Mouse (Mus musculus): ENCODE results near the gene Stpg4. TPM values are rescaled to one million over a fixed set of nuclear protein-coding genes. Genes with fewer than 3 reads are reported as not detected.
A peak's percentile ranks its signal among the peaks of the same experiment; 100 is the strongest.

Gene Stpg4
- not detected in 2 replicates for polyA plus RNA-seq (2015; fragmentation: Nextera tagmentation; extraction: Ambion mirVana)

DNA sequence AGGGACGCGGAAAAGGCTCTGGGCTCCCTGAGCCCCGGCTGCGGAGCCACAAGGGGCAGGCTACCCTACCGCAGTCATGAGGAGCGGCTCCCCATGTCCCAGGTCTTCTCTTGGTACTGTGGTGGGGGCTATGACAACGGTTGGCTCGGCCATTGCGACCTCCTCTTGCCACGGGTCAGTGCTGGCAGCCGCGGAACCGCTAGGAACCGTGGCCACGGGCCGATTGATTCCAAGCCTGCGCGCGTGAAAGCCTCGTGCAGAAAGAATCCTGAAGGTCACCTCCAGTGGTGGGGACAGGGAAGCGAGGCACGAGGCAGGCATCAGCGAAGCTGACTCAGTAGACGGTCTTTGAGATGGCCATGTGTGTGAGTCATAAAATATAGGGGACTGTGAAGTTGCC, at the start of gene Stpg4:
Stpg4 (minus strand) TSS at position 231 of the 400 bp plus-strand sequence.
- Histone ChIP-seq H3K27me3 (ENCODE audit: control insufficient read depth, insufficient read depth, low read length) (no peaks in the 10 kb centered on the region), H3K36me3 (ENCODE audit: control insufficient read depth, insufficient read depth, low read length) (0 out of 2 replicates have a peak, but pooled peaks cover 13% of the 10 kb centered on the region), H3K27ac (ENCODE audit: low read length) (peak within 1 kb of the TSS; percentile 63), H3K9me3 (replicated peaks; ENCODE audit: control insufficient read depth, low read length) (no peaks in the 10 kb centered on the region), H3K4me3 (replicated peaks; ENCODE audit: low read length) (no peak within 1 kb of the TSS), H3K9ac (ENCODE audit: low read length) (no peak within 1 kb of the TSS), H3K4me1 (ENCODE audit: control insufficient read depth, insufficient read depth, low read length) (no peaks in the 10 kb centered on the region), H3K4me2 (ENCODE audit: low read depth, low read length) (peak within 1 kb of the TSS; percentile 20; the same call in 1 of the 2 replicates)
- WGBS, result 59% methylated on average over 24 of the region's 24 CpGs
- peak; percentile 17; the same call in 1 of the 2 replicates for ATAC-seq (ENCODE audit: insufficient read depth, low FRiP score)

DNA sequence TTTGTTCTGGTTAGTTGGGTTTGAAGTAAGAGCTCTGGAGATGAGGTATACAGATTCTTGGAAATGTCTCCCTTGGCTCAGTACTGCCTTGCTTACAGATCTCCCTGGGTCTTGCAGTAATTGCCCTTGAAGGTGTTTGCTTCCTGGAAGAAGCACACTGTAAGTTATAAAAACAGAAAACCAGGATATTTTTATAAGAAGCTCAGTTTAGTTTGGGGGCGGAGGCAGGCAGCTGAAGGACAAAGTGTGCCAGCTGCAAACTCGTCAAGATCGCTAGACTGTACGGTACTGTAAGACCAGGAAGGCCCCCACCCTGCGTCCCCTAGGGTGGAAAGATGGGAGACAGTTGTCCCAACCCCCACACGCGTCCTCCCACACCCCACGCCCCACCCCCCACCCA, 47.8 kb upstream of the Stpg4 start:
- no peak for ATAC-seq (ENCODE audit: insufficient read depth, low FRiP score)
- 48% methylated on average over 8 of the region's 8 CpGs for WGBS
- H3K9me3 ChIP-seq (replicated peaks; ENCODE audit: control insufficient read depth, low read length), result no peaks in the 10 kb centered on the region
- no peak overlapping the region for H3K4me3 ChIP-seq (replicated peaks; ENCODE audit: low read length)
- H3K27me3 ChIP-seq (ENCODE audit: control insufficient read depth, insufficient read depth, low read length), result no peaks in the 10 kb centered on the region
- H3K9ac ChIP-seq (ENCODE audit: low read length), result no peak overlapping the region
- no peak overlapping the region for H3K27ac ChIP-seq (ENCODE audit: low read length)
- H3K4me2 ChIP-seq (ENCODE audit: low read depth, low read length), result no peak overlapping the region
- no peaks in the 10 kb centered on the region for H3K36me3 ChIP-seq (ENCODE audit: control insufficient read depth, insufficient read depth, low read length)
- H3K4me1 ChIP-seq (ENCODE audit: control insufficient read depth, insufficient read depth, low read length), result peaks cover 14% of the 10 kb centered on the region

GRCm38 (mm10) chr17:87474501-87474795, 46.9 kb upstream of the Stpg4 start:
- Histone ChIP-seq H3K4me1 (ENCODE audit: control insufficient read depth, insufficient read depth, low read length) (peaks cover 14% of the 10 kb centered on the region), H3K4me2 (ENCODE audit: low read depth, low read length) (peak overlapping the region; percentile 57), H3K9me3 (replicated peaks; ENCODE audit: control insufficient read depth, low read length) (no peaks in the 10 kb centered on the region), H3K27me3 (ENCODE audit: control insufficient read depth, insufficient read depth, low read length) (no peaks in the 10 kb centered on the region), H3K4me3 (replicated peaks; ENCODE audit: low read length) (peak overlapping the region; percentile 39), H3K36me3 (ENCODE audit: control insufficient read depth, insufficient read depth, low read length) (no peaks in the 10 kb centered on the region), H3K27ac (ENCODE audit: low read length) (0 out of 2 replicates have a peak overlapping the region, but pooled peaks have one; percentile 8), H3K9ac (ENCODE audit: low read length) (peak overlapping the region; percentile 60)
- 7% methylated on average over 7 of the region's 7 CpGs for WGBS
- peak; percentile 34; the same call in 1 of the 2 replicates for ATAC-seq (ENCODE audit: insufficient read depth, low FRiP score)

GRCm38 (mm10) chr17:87473736-87474500, 46.4 kb upstream of the Stpg4 start:
- Histone ChIP-seq H3K9me3 (replicated peaks; ENCODE audit: control insufficient read depth, low read length) (no peaks in the 10 kb centered on the region), H3K27me3 (ENCODE audit: control insufficient read depth, insufficient read depth, low read length) (no peaks in the 10 kb centered on the region), H3K27ac (ENCODE audit: low read length) (0 out of 2 replicates have a peak overlapping the region, but pooled peaks have one; percentile 8), H3K4me2 (ENCODE audit: low read depth, low read length) (peak overlapping the region; percentile 57), H3K36me3 (ENCODE audit: control insufficient read depth, insufficient read depth, low read length) (no peaks in the 10 kb centered on the region), H3K4me3 (replicated peaks; ENCODE audit: low read length) (peak overlapping the region; percentile 39), H3K4me1 (ENCODE audit: control insufficient read depth, insufficient read depth, low read length) (peaks cover 14% of the 10 kb centered on the region), H3K9ac (ENCODE audit: low read length) (peak overlapping the region; percentile 60)
- 2% methylated on average over 23 of the region's 23 CpGs for WGBS
- ATAC-seq (ENCODE audit: insufficient read depth, low FRiP score), result peak; percentile 61

DNA sequence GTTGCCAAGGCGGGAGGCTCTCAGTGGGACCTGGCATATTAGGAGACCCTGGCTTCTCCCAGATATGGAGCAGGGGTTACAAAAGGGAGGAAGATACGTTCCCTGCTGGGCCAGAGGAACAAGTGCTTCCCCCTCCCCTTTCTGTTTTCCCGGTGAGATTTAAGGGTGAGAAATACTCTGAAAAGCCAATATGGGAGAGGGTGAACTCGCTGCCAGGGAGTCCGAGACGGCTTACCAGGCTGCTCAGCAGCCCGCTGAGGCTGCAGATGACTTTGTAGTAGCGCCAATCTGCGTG, 45.8 kb upstream of the Stpg4 start:
- ATAC-seq (ENCODE audit: insufficient read depth, low FRiP score), result no peak

GRCm38 (mm10) chr17:87472879-87473278, 45.3 kb upstream of the Stpg4 start:
- ATAC-seq (ENCODE audit: insufficient read depth, low FRiP score), result peak; percentile 19; the same call in 1 of the 2 replicates
- Histone ChIP-seq H3K9ac (ENCODE audit: low read length) (peak overlapping the region; percentile 60; the same call in 1 of the 2 replicates), H3K4me3 (replicated peaks; ENCODE audit: low read length) (no peak overlapping the region), H3K4me1 (ENCODE audit: control insufficient read depth, insufficient read depth, low read length) (peaks cover 14% of the 10 kb centered on the region), H3K36me3 (ENCODE audit: control insufficient read depth, insufficient read depth, low read length) (no peaks in the 10 kb centered on the region), H3K27me3 (ENCODE audit: control insufficient read depth, insufficient read depth, low read length) (no peaks in the 10 kb centered on the region), H3K27ac (ENCODE audit: low read length) (no peak overlapping the region), H3K4me2 (ENCODE audit: low read depth, low read length) (peak overlapping the region; percentile 57), H3K9me3 (replicated peaks; ENCODE audit: control insufficient read depth, low read length) (no peaks in the 10 kb centered on the region)
- WGBS, result 40% methylated on average over 10 of the region's 10 CpGs

More for the DNA sequence above, 45.8 kb upstream of the Stpg4 start:
- peak overlapping the region; percentile 57 for H3K4me2 ChIP-seq (ENCODE audit: low read depth, low read length)
- peaks cover 14% of the 10 kb centered on the region for H3K4me1 ChIP-seq (ENCODE audit: control insufficient read depth, insufficient read depth, low read length)
- H3K9me3 ChIP-seq (replicated peaks; ENCODE audit: control insufficient read depth, low read length), result no peaks in the 10 kb centered on the region
- H3K4me3 ChIP-seq (replicated peaks; ENCODE audit: low read length), result peak overlapping the region; percentile 39
- no peaks in the 10 kb centered on the region for H3K36me3 ChIP-seq (ENCODE audit: control insufficient read depth, insufficient read depth, low read length)
- H3K27me3 ChIP-seq (ENCODE audit: control insufficient read depth, insufficient read depth, low read length), result no peaks in the 10 kb centered on the region
- peak overlapping the region; percentile 60 for H3K9ac ChIP-seq (ENCODE audit: low read length)
- 12% methylated on average over 9 of the region's 9 CpGs for WGBS
- H3K27ac ChIP-seq (ENCODE audit: low read length), result 0 out of 2 replicates have a peak overlapping the region, but pooled peaks have one; percentile 8

GRCm38 (mm10) chr17:87471661-87472060, 44.1 kb upstream of the Stpg4 start:
- H3K4me1 ChIP-seq (ENCODE audit: control insufficient read depth, insufficient read depth, low read length), result peaks cover 14% of the 10 kb centered on the region
- no peak overlapping the region for H3K4me2 ChIP-seq (ENCODE audit: low read depth, low read length)
- H3K9me3 ChIP-seq (replicated peaks; ENCODE audit: control insufficient read depth, low read length), result no peaks in the 10 kb centered on the region
- no peak for ATAC-seq (ENCODE audit: insufficient read depth, low FRiP score)
- H3K27ac ChIP-seq (ENCODE audit: low read length), result no peak overlapping the region
- H3K4me3 ChIP-seq (replicated peaks; ENCODE audit: low read length), result no peak overlapping the region
- no peaks in the 10 kb centered on the region for H3K36me3 ChIP-seq (ENCODE audit: control insufficient read depth, insufficient read depth, low read length)
- H3K27me3 ChIP-seq (ENCODE audit: control insufficient read depth, insufficient read depth, low read length), result no peaks in the 10 kb centered on the region
- no peak overlapping the region for H3K9ac ChIP-seq (ENCODE audit: low read length)
- 78% methylated on average over 6 of the region's 6 CpGs for WGBS

DNA sequence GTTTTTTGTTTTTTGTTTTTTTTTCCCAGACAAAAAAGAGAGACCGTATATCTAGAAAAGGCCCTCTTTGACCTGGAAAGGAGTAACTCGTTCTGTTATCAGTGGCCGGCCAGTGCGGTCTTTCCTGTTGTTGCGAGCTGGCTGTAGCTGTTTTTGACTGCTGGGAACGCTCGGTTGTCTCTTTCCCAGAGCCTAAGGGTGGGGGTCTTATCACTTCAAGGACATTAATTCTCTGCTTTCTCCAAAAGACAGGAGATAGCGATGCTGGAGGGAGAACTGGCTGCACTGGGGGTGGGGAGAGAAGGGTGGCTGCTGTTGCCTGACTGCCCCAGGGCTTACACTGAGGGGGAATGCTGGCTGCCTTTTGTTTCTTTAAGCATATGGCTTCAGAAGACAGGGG, 43.3 kb upstream of the Stpg4 start:
- Histone ChIP-seq H3K27ac (ENCODE audit: low read length) (no peak overlapping the region), H3K9me3 (replicated peaks; ENCODE audit: control insufficient read depth, low read length) (no peaks in the 10 kb centered on the region), H3K4me3 (replicated peaks; ENCODE audit: low read length) (no peak overlapping the region), H3K4me1 (ENCODE audit: control insufficient read depth, insufficient read depth, low read length) (peaks cover 14% of the 10 kb centered on the region), H3K36me3 (ENCODE audit: control insufficient read depth, insufficient read depth, low read length) (no peaks in the 10 kb centered on the region), H3K4me2 (ENCODE audit: low read depth, low read length) (no peak overlapping the region), H3K27me3 (ENCODE audit: control insufficient read depth, insufficient read depth, low read length) (no peaks in the 10 kb centered on the region), H3K9ac (ENCODE audit: low read length) (no peak overlapping the region)
- 54% methylated on average over 8 of the region's 8 CpGs for WGBS
- no peak for ATAC-seq (ENCODE audit: insufficient read depth, low FRiP score)

DNA sequence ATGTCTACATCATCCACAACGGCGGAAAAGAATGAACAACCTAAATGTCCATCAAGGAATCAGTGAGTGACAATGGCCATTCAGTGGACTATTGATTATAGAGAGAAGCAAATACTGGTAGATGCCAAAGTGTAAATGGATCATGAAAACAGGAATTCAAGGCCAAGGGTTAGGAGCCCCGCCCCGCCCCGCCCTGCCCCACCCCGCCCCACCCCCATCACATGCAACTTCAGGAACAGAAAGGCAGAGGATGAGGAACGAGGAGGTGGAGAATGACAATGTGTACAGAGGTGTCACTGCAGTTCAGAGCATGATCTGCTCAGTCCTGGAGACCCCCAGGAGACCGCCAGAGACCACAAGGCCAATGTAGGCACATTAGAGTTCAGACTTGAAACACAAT, 42.7 kb upstream of the Stpg4 start:
- H3K36me3 ChIP-seq (ENCODE audit: control insufficient read depth, insufficient read depth, low read length), result no peaks in the 10 kb centered on the region
- H3K9ac ChIP-seq (ENCODE audit: low read length), result no peak overlapping the region
- no peaks in the 10 kb centered on the region for H3K27me3 ChIP-seq (ENCODE audit: control insufficient read depth, insufficient read depth, low read length)
- no peak overlapping the region for H3K4me3 ChIP-seq (replicated peaks; ENCODE audit: low read length)
- no peaks in the 10 kb centered on the region for H3K9me3 ChIP-seq (replicated peaks; ENCODE audit: control insufficient read depth, low read length)
- H3K27ac ChIP-seq (ENCODE audit: low read length), result no peak overlapping the region
- H3K4me2 ChIP-seq (ENCODE audit: low read depth, low read length), result no peak overlapping the region
- 46% methylated on average over 8 of the region's 8 CpGs for WGBS
- ATAC-seq (ENCODE audit: insufficient read depth, low FRiP score), result no peak
- H3K4me1 ChIP-seq (ENCODE audit: control insufficient read depth, insufficient read depth, low read length), result peaks cover 14% of the 10 kb centered on the region
